Mouse (Mus musculus): ENCODE measurements around the gene B9d1. TPM values are rescaled to one million over a fixed set of nuclear protein-coding genes. Genes with fewer than 3 reads are reported as not detected.

The B9d1 gene
- polyA plus RNA-seq, 1 experiment from 2014 or later = 21.9 TPM

DNA sequence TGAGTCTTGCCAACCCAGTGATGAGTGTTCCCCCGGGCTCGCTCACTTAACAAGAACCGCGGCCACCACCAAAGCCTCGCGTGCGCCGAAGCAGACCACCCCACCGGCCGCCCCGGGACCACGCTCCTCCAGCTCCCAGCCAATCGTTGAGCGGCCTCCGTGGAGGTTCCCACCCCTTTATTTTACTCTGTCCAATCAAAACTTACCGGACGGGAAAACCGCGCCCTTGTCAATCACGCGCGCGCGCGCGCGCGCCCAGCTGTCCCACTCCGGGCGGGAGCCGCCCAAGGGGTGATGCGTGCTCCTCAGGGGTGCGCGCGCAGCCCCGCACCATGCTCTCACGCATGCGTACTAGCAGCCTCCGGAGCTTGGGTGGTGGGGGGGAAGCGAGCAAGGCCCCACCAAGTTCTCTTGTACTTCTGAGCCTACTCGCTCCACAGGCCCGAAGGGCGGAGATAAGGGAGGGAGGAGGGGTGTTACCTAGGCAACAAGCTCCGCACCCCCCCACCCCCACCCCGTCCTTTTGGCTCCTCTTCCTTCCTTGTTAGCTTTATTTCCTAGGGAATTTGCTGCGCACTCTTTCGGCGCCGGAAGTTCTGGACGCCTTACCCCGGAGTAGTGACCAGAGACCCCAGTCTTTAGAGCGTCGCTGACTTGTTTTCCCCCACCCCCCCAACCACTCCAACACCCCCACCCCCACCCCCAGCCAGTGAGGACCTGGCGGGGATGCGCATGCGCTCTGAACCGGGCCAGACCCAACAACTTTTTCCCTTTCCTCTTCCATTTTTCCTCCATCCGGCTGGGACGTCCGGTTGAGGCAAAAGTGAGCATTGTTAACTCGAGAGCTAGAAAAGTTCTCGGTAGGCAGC, 10.6 kb upstream of the B9d1 start, which contains the start of gene Mapk7:
TSS of gene Mapk7 (minus strand) at position 278 of the 869 bp plus-strand sequence.
- peak; percentile 95 for ATAC-seq (ENCODE audit: insufficient read depth, low FRiP score)

DNA sequence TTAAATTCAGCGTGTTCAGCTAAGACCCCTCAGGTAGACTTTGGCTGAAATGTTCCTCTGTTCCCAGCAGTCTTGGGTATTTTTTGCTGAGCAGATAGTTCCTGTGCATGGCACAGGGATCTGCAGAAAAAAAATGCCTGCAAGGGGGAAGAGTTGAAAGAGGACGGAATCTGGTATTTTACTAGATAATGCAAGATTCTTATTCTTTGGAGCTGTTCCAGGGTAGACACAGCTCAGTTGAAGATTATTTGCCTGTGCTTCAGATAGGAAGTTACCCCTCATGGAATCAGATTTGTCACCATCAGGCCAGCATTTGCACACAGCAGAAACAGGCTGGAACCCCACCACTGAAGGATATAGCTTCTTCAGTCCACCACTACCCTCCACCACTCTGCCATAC, 9.4 kb upstream of the B9d1 start:
- Histone ChIP-seq H3K4me3 (replicated peaks; ENCODE audit: low read length) (no peak overlapping the region), H3K36me3 (ENCODE audit: control insufficient read depth, insufficient read depth, low read length) (peaks cover 18% of the 10 kb centered on the region), H3K9me3 (replicated peaks; ENCODE audit: control insufficient read depth, low read length) (no peaks in the 10 kb centered on the region), H3K27me3 (ENCODE audit: control insufficient read depth, insufficient read depth, low read length) (no peaks in the 10 kb centered on the region), H3K4me1 (ENCODE audit: control insufficient read depth, insufficient read depth, low read length) (peaks cover 15% of the 10 kb centered on the region), H3K9ac (ENCODE audit: low read length) (no peak overlapping the region), H3K4me2 (ENCODE audit: low read depth, low read length) (no peak overlapping the region), H3K27ac (ENCODE audit: low read length) (peak overlapping the region; percentile 91; the same call in 1 of the 2 replicates)
- ATAC-seq (ENCODE audit: insufficient read depth, low FRiP score) = no peak
- WGBS = 73% methylated on average over 2 of the region's 2 CpGs

More for the DNA sequence above, 10.6 kb upstream of the B9d1 start, which contains the start of gene Mapk7:
- peak within 1 kb of the TSS; percentile 96 for H3K4me2 ChIP-seq (ENCODE audit: low read depth, low read length)
- H3K4me1 ChIP-seq (ENCODE audit: control insufficient read depth, insufficient read depth, low read length) = peaks cover 17% of the 10 kb centered on the region
- under 1% methylated on average over 60 of the region's 62 CpGs for WGBS
- H3K9me3 ChIP-seq (replicated peaks; ENCODE audit: control insufficient read depth, low read length) = no peaks in the 10 kb centered on the region
- no peaks in the 10 kb centered on the region for H3K27me3 ChIP-seq (ENCODE audit: control insufficient read depth, insufficient read depth, low read length)
- peaks cover 26% of the 10 kb centered on the region for H3K36me3 ChIP-seq (ENCODE audit: control insufficient read depth, insufficient read depth, low read length)
- H3K9ac ChIP-seq (ENCODE audit: low read length) = peak within 1 kb of the TSS; percentile 87
- H3K27ac ChIP-seq (ENCODE audit: low read length) = peak within 1 kb of the TSS; percentile 91
- H3K4me3 ChIP-seq (replicated peaks; ENCODE audit: low read length) = peak within 1 kb of the TSS; percentile 79

DNA sequence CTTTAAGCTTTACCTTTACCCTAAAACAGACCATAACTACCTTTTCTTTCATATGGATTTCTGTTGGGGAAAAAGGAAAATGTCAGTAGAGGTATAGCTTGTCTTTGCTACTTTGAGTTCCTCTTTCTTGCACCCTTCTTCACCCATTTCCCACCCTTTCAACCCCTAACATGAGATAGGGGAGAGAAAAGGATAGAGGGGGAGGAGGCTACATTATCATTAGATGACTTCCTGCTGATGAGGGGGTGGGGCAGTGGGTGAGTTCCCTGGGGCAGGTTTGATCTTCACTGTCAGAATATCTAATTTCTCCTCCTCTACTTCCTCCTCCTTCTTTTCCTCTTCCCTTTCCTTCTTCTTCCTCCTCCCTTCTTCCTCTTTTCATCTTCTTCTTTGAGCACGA, 7.5 kb upstream of the B9d1 start:
- Histone ChIP-seq H3K4me2 (ENCODE audit: low read depth, low read length) (no peak overlapping the region), H3K9ac (ENCODE audit: low read length) (no peak overlapping the region), H3K27me3 (ENCODE audit: control insufficient read depth, insufficient read depth, low read length) (no peaks in the 10 kb centered on the region), H3K4me3 (replicated peaks; ENCODE audit: low read length) (no peak overlapping the region), H3K4me1 (ENCODE audit: control insufficient read depth, insufficient read depth, low read length) (peaks cover 14% of the 10 kb centered on the region), H3K9me3 (replicated peaks; ENCODE audit: control insufficient read depth, low read length) (no peaks in the 10 kb centered on the region), H3K27ac (ENCODE audit: low read length) (no peak overlapping the region), H3K36me3 (ENCODE audit: control insufficient read depth, insufficient read depth, low read length) (0 out of 2 replicates have a peak, but pooled peaks cover under 1% of the 10 kb centered on the region)
- ATAC-seq (ENCODE audit: insufficient read depth, low FRiP score) = no peak
- 75% methylated on average over 1 of the region's 1 CpGs for WGBS

DNA sequence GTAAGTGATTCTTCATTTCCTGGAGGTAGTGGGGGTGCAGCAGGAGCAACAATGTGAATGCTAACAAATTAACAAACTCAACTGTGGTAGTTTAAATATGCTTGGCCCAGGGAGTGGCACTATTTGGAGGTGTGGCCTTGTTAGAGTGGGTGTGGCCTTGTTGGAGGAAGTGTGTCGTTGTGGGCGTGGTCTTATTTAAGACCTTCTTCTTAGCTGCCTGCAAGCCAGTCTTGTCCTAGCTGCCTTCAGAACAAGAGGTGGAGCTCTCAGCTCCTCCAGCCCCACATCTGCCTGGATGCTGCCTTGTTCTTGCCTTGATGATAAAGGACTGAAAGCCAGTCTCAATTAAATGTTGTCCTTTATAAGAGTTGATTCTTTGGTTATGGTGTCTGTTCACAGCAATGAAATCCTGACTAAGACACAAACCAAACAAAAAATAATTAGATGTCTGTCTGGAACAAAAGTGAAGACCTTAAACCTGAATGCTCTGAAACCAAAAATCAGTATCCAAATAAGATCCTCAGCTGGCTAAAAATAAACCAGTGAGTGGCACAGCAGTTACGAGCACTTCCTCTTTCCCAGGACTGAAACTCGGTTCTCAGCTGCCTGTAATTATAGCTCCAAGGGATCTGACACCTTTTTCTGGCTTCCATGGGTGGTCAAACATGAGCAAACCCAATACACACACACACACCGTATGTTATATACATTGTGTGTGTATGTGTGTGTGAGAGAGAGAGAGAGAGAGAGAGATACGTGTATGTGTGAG, 6.0 kb upstream of the B9d1 start:
- Histone ChIP-seq H3K4me1 (ENCODE audit: control insufficient read depth, insufficient read depth, low read length) (peaks cover 5% of the 10 kb centered on the region; the same call in 1 of the 2 replicates), H3K9me3 (replicated peaks; ENCODE audit: control insufficient read depth, low read length) (no peaks in the 10 kb centered on the region), H3K27me3 (ENCODE audit: control insufficient read depth, insufficient read depth, low read length) (no peaks in the 10 kb centered on the region), H3K36me3 (ENCODE audit: control insufficient read depth, insufficient read depth, low read length) (no peaks in the 10 kb centered on the region), H3K9ac (ENCODE audit: low read length) (no peak overlapping the region), H3K4me3 (replicated peaks; ENCODE audit: low read length) (no peak overlapping the region), H3K4me2 (ENCODE audit: low read depth, low read length) (no peak overlapping the region), H3K27ac (ENCODE audit: low read length) (no peak overlapping the region)
- no peak for ATAC-seq (ENCODE audit: insufficient read depth, low FRiP score)
- 59% methylated on average over 6 of the region's 6 CpGs for WGBS

DNA sequence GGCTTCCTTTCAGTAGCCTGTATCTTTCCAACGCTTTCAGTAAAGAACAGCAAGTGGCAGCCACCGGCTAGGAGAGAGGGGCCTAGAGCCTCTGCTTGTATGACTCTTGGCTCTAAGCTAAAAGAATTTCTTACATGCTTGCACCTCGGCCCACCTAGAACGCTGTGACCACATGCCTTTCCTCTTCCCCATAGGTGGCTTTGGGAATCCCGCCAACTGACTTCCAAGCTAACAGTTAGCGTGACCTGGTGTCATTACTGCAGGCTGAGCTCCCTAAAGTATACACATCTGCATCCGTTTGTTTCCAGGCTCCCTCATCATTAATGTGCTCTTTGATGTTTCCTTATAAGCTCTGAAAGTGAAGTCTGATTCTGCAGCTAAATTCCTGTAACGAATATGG, 1.0 kb upstream of the B9d1 start:
- Histone ChIP-seq H3K9ac (ENCODE audit: low read length) (no peak overlapping the region), H3K27me3 (ENCODE audit: control insufficient read depth, insufficient read depth, low read length) (no peaks in the 10 kb centered on the region), H3K4me3 (replicated peaks; ENCODE audit: low read length) (no peak overlapping the region), H3K9me3 (replicated peaks; ENCODE audit: control insufficient read depth, low read length) (no peaks in the 10 kb centered on the region), H3K36me3 (ENCODE audit: control insufficient read depth, insufficient read depth, low read length) (no peaks in the 10 kb centered on the region), H3K4me2 (ENCODE audit: low read depth, low read length) (no peak overlapping the region), H3K27ac (ENCODE audit: low read length) (no peak overlapping the region), H3K4me1 (ENCODE audit: control insufficient read depth, insufficient read depth, low read length) (peaks cover 6% of the 10 kb centered on the region; the same call in 1 of the 2 replicates)
- WGBS = 74% methylated on average over 8 of the region's 8 CpGs
- ATAC-seq (ENCODE audit: insufficient read depth, low FRiP score) = no peak

DNA sequence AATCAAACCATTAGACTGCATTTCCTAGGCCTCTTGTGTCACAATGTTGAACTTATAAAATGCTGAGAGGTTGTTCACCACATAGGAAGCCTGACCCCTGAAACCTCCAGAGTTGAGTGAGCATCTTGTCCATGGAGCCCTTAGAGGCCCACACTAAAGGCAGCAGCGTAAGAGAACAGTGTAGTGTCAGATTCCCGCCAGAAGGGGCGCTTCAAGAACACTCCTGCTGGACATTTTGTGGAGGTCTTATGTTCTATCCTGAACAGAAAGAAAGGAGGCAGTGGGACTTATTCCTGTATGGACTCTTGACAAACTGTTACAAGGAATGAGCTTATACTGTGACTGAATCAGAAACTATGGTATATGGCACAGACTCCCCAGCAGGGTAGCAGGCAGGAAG, 10.0 kb downstream of the B9d1 start:
- no peak for ATAC-seq (ENCODE audit: insufficient read depth, low FRiP score)
- H3K9me3 ChIP-seq (replicated peaks; ENCODE audit: control insufficient read depth, low read length) = no peaks in the 10 kb centered on the region
- H3K9ac ChIP-seq (ENCODE audit: low read length) = no peak overlapping the region
- no peak overlapping the region for H3K27ac ChIP-seq (ENCODE audit: low read length)
- WGBS = 41% methylated on average over 3 of the region's 3 CpGs
- H3K36me3 ChIP-seq (ENCODE audit: control insufficient read depth, insufficient read depth, low read length) = no peaks in the 10 kb centered on the region
- no peaks in the 10 kb centered on the region for H3K4me1 ChIP-seq (ENCODE audit: control insufficient read depth, insufficient read depth, low read length)
- no peak overlapping the region for H3K4me3 ChIP-seq (replicated peaks; ENCODE audit: low read length)
- H3K27me3 ChIP-seq (ENCODE audit: control insufficient read depth, insufficient read depth, low read length) = no peaks in the 10 kb centered on the region
- no peak overlapping the region for H3K4me2 ChIP-seq (ENCODE audit: low read depth, low read length)

DNA sequence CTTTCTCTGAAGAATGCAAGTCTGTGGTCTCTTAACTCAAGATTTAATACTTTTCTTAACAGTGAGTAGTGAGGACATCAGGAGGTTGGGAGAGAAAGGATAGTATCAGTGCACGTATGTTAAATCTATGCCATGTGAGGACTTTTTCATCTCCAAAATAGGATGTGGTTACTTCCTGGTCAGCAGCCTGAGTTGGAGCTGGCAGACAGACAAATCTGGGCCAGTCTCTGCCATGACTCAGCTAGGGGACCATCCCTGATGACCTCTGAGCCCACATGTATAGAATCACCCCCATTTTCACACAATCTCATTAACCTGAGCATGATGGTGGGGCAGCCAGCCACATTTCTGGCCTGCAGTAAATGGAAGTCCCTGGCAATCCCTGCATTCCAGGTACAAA, 13.0 kb downstream of the B9d1 start:
- 82% methylated on average over 1 of the region's 1 CpGs for WGBS
- H3K4me3 ChIP-seq (replicated peaks; ENCODE audit: low read length) = no peak overlapping the region
- H3K4me2 ChIP-seq (ENCODE audit: low read depth, low read length) = no peak overlapping the region
- 0 out of 2 replicates have a peak, but pooled peaks cover 4% of the 10 kb centered on the region for H3K36me3 ChIP-seq (ENCODE audit: control insufficient read depth, insufficient read depth, low read length)
- H3K9ac ChIP-seq (ENCODE audit: low read length) = no peak overlapping the region
- no peaks in the 10 kb centered on the region for H3K9me3 ChIP-seq (replicated peaks; ENCODE audit: control insufficient read depth, low read length)
- no peak overlapping the region for H3K27ac ChIP-seq (ENCODE audit: low read length)
- no peaks in the 10 kb centered on the region for H3K27me3 ChIP-seq (ENCODE audit: control insufficient read depth, insufficient read depth, low read length)
- H3K4me1 ChIP-seq (ENCODE audit: control insufficient read depth, insufficient read depth, low read length) = no peaks in the 10 kb centered on the region
- no peak for ATAC-seq (ENCODE audit: insufficient read depth, low FRiP score)

DNA sequence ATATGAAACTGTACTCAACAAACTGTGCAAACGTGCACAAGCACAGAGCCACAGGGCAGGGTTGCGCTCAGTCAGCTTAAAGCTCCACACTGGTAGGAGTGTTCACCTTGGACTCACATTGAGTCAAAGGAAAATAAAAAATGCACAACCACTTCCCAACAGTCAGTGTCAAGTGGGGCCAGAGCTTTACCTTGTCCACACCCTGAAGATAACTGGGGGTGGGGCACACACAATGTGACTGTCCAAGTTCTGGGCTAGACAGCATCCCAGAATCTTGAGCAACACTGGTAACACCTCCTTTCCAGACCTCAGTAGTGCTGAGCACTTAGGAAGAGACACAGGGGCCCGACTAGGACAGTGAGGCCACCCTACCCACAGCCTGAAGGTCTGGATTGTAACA, 13.9 kb downstream of the B9d1 start:
- Histone ChIP-seq H3K36me3 (ENCODE audit: control insufficient read depth, insufficient read depth, low read length) (0 out of 2 replicates have a peak, but pooled peaks cover 4% of the 10 kb centered on the region), H3K9me3 (replicated peaks; ENCODE audit: control insufficient read depth, low read length) (no peaks in the 10 kb centered on the region), H3K9ac (ENCODE audit: low read length) (no peak overlapping the region), H3K4me2 (ENCODE audit: low read depth, low read length) (no peak overlapping the region), H3K27me3 (ENCODE audit: control insufficient read depth, insufficient read depth, low read length) (no peaks in the 10 kb centered on the region), H3K4me3 (replicated peaks; ENCODE audit: low read length) (no peak overlapping the region), H3K27ac (ENCODE audit: low read length) (no peak overlapping the region), H3K4me1 (ENCODE audit: control insufficient read depth, insufficient read depth, low read length) (no peaks in the 10 kb centered on the region)
- WGBS = 81% methylated on average over 3 of the region's 3 CpGs
- ATAC-seq (ENCODE audit: insufficient read depth, low FRiP score) = no peak

Measured in stomach, embryonic 16.5 days (tissue).